Mouse (Mus musculus): Measurements from ENCODE around the gene Galr3.
"Not testable (repeated sequence)": the region's sequence is repeated elsewhere in the genome, so short reads cannot be mapped to it uniquely, and the experiment has no call there.

Galr3 gene

DNA sequence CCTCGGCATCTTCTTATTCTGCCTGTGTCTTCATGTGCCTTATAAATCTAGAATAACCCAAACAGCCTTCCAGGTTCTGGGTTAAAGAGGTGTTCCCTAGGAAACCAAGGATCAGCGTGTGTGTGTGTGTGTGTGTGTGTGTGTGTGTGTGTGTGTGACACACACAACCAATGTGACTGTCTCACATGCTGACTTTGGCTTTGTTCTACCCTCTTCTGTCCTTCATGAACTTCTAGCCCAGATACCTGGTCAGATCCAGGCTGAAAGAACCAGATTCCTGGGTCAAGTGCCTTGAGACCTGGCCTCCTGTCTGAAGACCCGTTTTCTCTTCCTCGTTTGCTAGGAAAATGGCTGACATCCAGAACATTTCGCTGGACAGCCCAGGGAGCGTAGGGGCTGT, at the start of gene Galr3:
Gene Galr3 (plus strand): TSS at position 301 of the 400 bp plus-strand sequence.
- DNase-seq (ENCODE audit: low spot score): no peak

GRCm38 (mm10) chr15:78992235-78992634, 49.5 kb upstream of the Galr3 start:
- no peak for DNase-seq (ENCODE audit: low spot score)

DNA sequence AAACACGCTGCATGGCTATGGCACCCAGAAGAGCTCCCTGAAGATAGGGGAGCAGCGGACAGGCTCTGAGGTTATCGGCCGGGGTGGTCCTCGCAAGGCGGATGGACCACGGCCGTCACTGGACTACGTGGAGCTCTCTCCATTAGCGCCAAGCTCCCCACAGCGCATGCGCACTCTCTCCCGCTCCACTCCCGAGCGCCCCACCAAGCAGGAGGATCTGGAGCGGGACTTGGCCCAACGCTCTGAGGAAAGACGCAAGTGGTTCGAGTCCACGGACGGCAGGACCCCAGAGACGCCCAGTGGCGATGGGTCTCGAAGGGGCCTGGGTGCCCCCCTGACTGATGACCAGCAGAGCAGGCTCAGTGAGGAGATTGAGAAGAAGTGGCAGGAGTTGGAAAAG, 48.8 kb upstream of the Galr3 start:
- no peak for DNase-seq (ENCODE audit: low spot score)

- DNase-seq (ENCODE audit: low spot score): no peak
Measured at GRCm38 (mm10) chr15:78995916-78996315, 45.8 kb upstream of the Galr3 start.

DNA sequence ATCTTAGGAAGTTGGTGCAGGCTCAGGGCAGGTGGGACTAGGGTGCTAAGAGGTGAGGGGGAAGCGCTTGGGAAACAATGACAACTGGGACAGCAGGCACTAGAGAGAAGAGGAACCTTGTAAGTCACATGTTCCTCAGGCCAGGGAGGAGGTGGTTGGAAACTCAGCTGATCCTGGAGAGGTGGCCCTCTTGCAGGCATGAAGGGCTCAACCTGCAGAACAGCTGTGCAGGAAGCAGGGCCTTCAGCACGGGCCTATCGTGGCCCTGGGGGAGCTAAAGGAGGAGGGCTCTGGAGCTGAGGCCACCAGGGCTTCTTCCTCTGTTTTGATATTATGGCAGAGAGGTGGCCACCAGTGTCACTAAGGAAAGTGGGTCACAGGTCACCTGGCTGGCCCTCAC, 45.0 kb upstream of the Galr3 start:
- DNase-seq (ENCODE audit: low spot score): no peak

GRCm38 (mm10) chr15:78998348-78998747, 43.3 kb upstream of the Galr3 start:
- no peak for DNase-seq (ENCODE audit: low spot score)

DNA sequence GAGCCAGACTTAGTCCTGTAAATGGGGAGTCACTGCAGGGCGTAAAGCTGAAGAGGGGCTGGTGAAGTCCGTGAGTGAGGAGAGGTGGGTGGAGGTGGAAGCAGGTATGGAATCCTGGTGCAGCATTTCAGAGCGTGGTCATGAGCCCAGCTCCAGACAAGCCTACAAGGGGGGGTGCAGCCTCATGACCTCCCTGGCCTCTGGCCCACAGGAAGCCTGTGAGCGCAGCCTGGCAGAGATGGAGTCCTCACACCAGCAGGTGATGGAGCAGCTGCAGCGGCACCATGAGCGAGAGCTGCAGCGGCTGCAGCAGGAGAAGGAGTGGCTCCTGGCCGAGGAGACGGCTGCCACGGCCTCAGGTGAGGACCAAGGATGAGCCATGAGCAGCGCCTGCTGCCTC, 42.1 kb upstream of the Galr3 start:
- no peak for DNase-seq (ENCODE audit: low spot score)

- DNase-seq (ENCODE audit: low spot score): no peak
Measured at GRCm38 (mm10) chr15:79000357-79000791, 41.3 kb upstream of the Galr3 start.

GRCm38 (mm10) chr15:79001559-79001958, 40.1 kb upstream of the Galr3 start:
- DNase-seq (ENCODE audit: low spot score): no peak

DNA sequence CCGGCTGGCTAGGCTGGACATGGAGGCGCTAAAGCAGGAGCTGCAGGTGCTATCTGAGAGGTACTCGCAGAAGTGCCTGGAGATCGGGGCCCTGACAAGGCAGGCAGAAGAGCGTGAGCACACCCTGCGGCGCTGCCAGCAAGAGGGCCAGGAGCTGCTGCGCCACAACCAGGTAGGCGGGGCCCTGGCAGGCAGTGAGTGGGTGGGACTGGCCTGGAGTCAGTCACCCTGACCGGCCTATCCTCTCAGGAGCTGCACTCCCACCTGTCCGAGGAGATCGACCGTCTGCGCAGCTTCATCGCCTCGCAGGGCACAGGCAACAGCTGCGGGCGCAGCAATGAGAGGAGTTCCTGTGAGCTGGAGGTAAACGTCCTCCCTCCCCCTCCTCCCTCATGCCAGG, 39.6 kb upstream of the Galr3 start:
- DNase-seq (ENCODE audit: low spot score): no peak

- no peak for DNase-seq (ENCODE audit: low spot score)
Measured at GRCm38 (mm10) chr15:79003079-79003478, 38.6 kb upstream of the Galr3 start.

DNA sequence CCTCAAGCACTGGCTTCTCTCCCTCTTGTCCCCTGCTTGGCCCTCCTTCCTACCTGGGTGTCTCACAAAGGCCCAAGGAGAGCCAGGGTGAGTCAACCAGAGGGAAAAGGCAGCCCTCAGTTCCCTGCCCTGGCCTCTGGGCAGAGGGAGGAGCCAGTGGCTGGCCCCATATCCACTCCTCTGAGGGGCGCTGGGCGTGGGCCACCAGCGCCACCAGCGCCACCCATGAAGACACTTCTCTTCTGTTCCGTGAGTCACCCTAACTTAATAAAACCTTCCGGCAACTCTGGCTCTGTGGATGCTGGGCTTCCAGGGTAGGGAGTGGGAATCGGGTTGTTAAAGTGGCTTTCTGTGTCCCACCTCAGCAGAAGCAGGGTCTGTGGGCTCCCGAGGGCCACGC, 36.1 kb upstream of the Galr3 start:
- DNase-seq (ENCODE audit: low spot score): no peak

DNA sequence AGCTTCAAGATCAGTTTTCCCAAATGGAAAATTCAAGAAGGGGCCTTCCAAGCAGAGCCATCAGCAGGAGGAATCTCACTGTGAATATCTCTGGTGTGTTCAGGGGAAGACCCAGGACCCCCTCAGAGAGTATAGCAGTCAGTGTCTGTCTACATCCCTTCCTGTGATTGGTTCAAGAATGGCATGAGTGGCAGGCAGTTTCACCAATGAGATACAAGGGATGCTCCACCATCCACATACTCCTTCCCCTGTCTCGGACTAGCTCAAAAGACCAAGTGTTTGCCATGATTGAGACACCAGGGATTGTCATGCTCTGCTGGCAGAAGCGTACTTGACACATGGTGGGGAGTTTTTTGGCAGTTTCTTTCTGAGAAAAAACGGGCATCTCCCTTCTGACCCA, 35.0 kb upstream of the Galr3 start:
- DNase-seq (ENCODE audit: low spot score): no peak

DNA sequence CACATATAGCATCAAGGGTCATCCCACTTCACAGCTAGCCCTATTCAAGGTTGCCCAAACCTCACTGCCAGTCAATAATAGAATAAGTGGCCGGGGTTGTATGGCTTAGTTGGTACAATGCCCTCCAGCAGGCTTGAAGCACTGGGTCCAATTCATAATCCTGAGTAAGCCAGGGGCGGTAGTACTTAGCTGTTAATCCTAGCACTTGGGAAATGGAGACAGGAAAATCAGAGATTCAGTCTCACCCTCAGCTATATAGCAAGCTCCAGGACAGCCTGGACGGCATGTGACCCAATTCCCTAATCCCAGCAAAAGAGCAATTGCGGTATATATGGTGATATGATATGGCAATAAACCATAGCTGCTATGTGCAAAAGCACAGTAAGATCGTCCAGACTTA, 34.6 kb upstream of the Galr3 start:
- DNase-seq (ENCODE audit: low spot score): no peak

- DNase-seq (ENCODE audit: low spot score): not testable (repeated sequence)
Measured at GRCm38 (mm10) chr15:79007836-79008235, 33.8 kb upstream of the Galr3 start.

- no peak for DNase-seq (ENCODE audit: low spot score)
Measured at GRCm38 (mm10) chr15:79009734-79010133, 32.0 kb upstream of the Galr3 start.

DNA sequence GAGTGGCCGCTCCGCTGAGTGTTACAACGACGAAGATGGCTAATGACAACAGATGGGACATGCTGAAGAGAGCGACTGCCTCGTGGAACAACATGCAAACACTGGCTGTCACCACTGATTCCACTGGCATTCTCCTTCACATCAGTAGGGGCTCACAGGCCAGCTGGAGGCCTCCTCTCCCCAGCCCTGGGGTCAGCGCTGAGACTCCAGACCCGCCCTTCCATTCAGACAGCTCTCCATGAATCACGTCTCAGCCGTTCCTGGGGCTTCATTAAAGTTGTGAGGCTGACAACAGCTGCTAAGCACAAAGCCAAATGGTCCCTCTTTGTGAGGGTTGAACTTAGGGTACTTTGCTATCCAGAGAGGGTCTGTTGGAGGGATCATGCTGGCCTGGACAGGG, 30.1 kb upstream of the Galr3 start:
- DNase-seq (ENCODE audit: low spot score): no peak

- no peak for DNase-seq (ENCODE audit: low spot score)
Measured at GRCm38 (mm10) chr15:79013382-79013781, 28.3 kb upstream of the Galr3 start.

DNA sequence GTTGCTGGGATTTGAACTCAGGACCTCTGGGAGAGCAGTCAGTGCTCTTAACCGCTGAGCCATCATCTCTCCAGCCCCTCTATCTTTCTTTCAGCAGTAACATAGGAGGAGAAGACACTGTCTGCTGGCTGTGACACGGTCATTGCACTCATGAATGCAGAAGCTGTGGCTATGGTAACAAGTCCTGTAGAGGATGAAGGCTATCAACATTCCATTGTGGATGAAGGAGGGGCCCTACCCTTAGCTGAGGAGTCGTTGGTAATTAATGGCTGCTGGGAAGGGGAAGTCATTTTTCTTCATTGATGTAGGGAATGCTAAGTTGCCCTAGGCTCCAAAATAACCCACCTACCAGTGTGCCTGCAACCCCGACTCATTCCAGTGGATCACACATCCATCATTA, 23.5 kb upstream of the Galr3 start:
- DNase-seq (ENCODE audit: low spot score): no peak

DNA sequence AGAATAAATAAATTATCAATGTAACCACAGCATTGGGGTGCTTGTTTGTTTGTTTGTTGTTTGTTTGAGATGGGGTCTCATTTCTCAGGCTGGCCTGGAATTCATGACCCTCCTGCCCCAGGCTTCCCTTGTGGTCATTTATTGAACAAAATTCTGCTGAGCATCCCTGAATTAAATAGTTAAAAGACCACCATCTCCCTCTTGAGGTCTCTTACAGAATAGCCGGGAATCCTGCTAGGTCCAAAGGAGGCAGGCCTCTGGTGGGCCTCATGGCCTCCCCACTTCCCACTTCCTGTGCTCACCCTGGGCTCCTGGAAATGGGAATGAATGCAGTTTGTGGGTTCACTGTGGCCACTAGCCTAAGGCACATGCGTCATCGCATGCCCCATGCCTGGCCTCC, 22.8 kb upstream of the Galr3 start:
- DNase-seq (ENCODE audit: low spot score): no peak

DNA sequence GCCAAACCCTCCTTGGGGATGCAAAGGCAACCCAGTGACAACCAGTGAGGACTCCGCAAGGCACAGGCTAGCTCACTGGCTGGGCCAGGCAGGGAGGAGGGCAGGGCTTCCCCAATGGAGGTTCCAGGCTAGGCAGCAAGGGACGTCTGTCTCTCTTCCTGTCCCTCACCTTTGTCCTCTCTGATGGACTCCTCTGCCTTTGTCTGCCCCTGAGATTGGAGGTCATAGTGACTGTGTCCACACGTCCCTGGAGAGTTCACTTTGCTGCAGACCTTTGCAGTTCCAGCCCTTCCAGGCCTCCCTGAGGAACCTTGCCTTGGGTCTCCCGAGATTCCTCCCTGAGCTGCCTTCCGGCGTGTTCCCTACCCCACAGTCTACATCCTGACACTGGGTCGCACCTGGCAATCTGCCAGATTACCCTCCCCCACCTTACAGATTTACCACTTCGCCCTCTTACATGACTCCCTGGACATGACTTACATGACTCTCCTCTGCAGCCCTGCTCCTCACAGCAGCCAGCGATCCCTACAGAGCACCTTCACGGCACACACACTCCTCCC, 18.9 kb upstream of the Galr3 start:
- DNase-seq (ENCODE audit: low spot score): no peak

- no peak for DNase-seq (ENCODE audit: low spot score)
Measured at GRCm38 (mm10) chr15:79023366-79023765, 18.3 kb upstream of the Galr3 start.

DNA sequence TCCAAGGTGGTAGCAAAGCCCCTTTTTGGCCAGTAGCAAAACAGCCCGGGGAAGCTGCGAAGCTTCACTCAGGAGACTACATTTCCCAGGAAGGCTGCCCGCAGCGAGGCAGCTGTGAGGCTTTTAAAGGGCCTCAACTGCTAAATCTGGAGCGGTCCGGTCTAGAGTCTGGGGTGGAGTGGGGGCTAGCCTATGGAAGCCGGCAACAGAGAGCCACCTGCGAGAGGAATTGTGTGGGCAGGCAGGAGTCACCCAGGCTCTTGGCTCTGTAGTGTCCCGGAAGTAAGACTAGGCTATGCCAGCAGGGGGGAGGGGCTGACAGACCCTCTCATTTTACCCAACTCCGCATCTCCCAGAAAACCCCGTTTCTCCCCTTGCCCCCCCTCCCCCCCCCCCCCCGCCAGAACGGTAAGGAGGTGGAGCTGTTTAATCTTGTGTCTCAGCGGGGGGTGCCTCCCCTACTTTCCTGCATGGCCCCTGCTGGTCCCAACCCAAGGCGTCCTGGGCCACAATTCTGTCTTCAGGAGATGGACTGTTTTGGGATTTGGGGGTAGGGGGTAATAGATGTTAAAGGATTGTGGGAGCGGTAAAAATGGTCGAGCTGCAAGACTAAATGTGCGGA, 15.9 kb upstream of the Galr3 start:
- DNase-seq (ENCODE audit: low spot score): no peak
